Mouse (Mus musculus) lung, postnatal 36 days (tissue): ENCODE results near the gene Ttll5.

ENCODE experiments used
- DNase-seq: peaks from one replicate; pipeline ENCODE4 v3.0.0; 2022; ENCODE audit warnings: mixed read lengths

Ttll5 gene

GRCm38 (mm10) chr12:85848164-85848958 lies 23.9 kb downstream of the Ttll5 start:
- DNase-seq, result peak; percentile 78

- DNase-seq, result no peak
Measured at GRCm38 (mm10) chr12:85850661-85851060, 26.2 kb downstream of the Ttll5 start.

- DNase-seq, result no peak
Measured at GRCm38 (mm10) chr12:85853836-85854235, 29.4 kb downstream of the Ttll5 start.

- peak; percentile 76 for DNase-seq
Measured at GRCm38 (mm10) chr12:85854271-85854670, 29.8 kb downstream of the Ttll5 start.

GRCm38 (mm10) chr12:85857300-85857699 lies 32.8 kb downstream of the Ttll5 start:
- DNase-seq, result no peak

GRCm38 (mm10) chr12:85859111-85859510 lies 34.7 kb downstream of the Ttll5 start:
- peak; percentile 28 for DNase-seq

- DNase-seq, result peak; percentile 26
Measured at GRCm38 (mm10) chr12:85859511-85860189, 35.2 kb downstream of the Ttll5 start.

GRCm38 (mm10) chr12:85862514-85862913 lies 38.1 kb downstream of the Ttll5 start:
- DNase-seq, result no peak

- DNase-seq, result peak; percentile 56
Measured at GRCm38 (mm10) chr12:85865526-85865925, 41.1 kb downstream of the Ttll5 start.

- no peak for DNase-seq
Measured at GRCm38 (mm10) chr12:85866624-85867023, 42.2 kb downstream of the Ttll5 start.

GRCm38 (mm10) chr12:85867125-85867524 lies 42.7 kb downstream of the Ttll5 start:
- no peak for DNase-seq

GRCm38 (mm10) chr12:85869423-85869822 lies 45.0 kb downstream of the Ttll5 start:
- DNase-seq, result peak; percentile 66

GRCm38 (mm10) chr12:85879631-85880314 lies 55.3 kb downstream of the Ttll5 start:
- peak; percentile 53 for DNase-seq

- no peak for DNase-seq
Measured at GRCm38 (mm10) chr12:85885024-85885423, 60.6 kb downstream of the Ttll5 start.

GRCm38 (mm10) chr12:85890054-85890453 lies 65.6 kb downstream of the Ttll5 start:
- no peak for DNase-seq

- DNase-seq, result no peak
Measured at GRCm38 (mm10) chr12:85903986-85904385, 79.5 kb downstream of the Ttll5 start.

- no peak for DNase-seq
Measured at GRCm38 (mm10) chr12:85905666-85906065, 81.2 kb downstream of the Ttll5 start.

- DNase-seq, result no peak
Measured at GRCm38 (mm10) chr12:85907896-85908295, 83.4 kb downstream of the Ttll5 start.

- no peak for DNase-seq
Measured at GRCm38 (mm10) chr12:85910811-85911210, 86.4 kb downstream of the Ttll5 start.

GRCm38 (mm10) chr12:85912712-85913504 lies 88.4 kb downstream of the Ttll5 start:
- no peak for DNase-seq

GRCm38 (mm10) chr12:85926897-85927296 lies 102.4 kb downstream of the Ttll5 start:
- no peak for DNase-seq

- no peak for DNase-seq
Measured at GRCm38 (mm10) chr12:85928513-85928912, 104.1 kb downstream of the Ttll5 start.

GRCm38 (mm10) chr12:85929711-85930110 lies 105.3 kb downstream of the Ttll5 start:
- DNase-seq, result no peak
